Mouse (Mus musculus) forebrain, embryonic 12.5 days (tissue): ENCODE results near the gene Nhsl1. TPM values are rescaled to one million over a fixed set of nuclear protein-coding genes. Genes with fewer than 3 reads are reported as not detected.
A peak's percentile ranks its signal among the peaks of the same experiment; 100 is the strongest.
"Not testable (repeated sequence)": the region's sequence is repeated elsewhere in the genome, so short reads cannot be mapped to it uniquely, and the experiment has no call there.

Experiments used
- ATAC-seq: fragments of 200-750 bp; cut with Nextera tagmentation; 2 replicates; pipeline ENCODE4 v1.8.0; 2017; ENCODE audit warnings: moderate TSS enrichment; ENCODE audit not compliant: low FRiP score
- H3K27ac ChIP-seq: fragments of 300-500 bp; sonication (generic); 2 replicates; pipeline ENCODE4 v1.5.1; 2016; ENCODE audit warnings: mild to moderate bottlenecking
- H3K27me3 ChIP-seq: fragments of 300-500 bp; sonication (generic); 2 replicates; pipeline ENCODE4 v1.6.1; 2016; ENCODE audit warnings: mild to moderate bottlenecking
- H3K36me3 ChIP-seq: fragments of 300-500 bp; sonication (generic); replicated peaks from 2 replicates; pipeline ENCODE4 v1.6.1; 2016; ENCODE audit warnings: mild to moderate bottlenecking
- H3K4me1 ChIP-seq: fragments of 300-500 bp; sonication (generic); 2 replicates; pipeline ENCODE4 v1.6.1; 2016
- H3K4me2 ChIP-seq: fragments of 300-500 bp; sonication (generic); 2 replicates; pipeline ENCODE4 v1.6.1; 2016; ENCODE audit warnings: mild to moderate bottlenecking, moderate library complexity
- H3K4me3 ChIP-seq: fragments of 300-500 bp; sonication (generic); replicated peaks from 2 replicates; pipeline ENCODE4 v1.5.1; 2016; ENCODE audit warnings: mild to moderate bottlenecking
- H3K9ac ChIP-seq: fragments of 300-500 bp; sonication (generic); 2 replicates; pipeline ENCODE4 v1.6.1; 2016; ENCODE audit warnings: mild to moderate bottlenecking
- H3K9me3 ChIP-seq: fragments of 300-500 bp; sonication (generic); 2 replicates; pipeline ENCODE4 v1.6.1; 2016
- WGBS: fragments of 180-500 bp; shearing (Covaris S2); methylation state at CpG from one replicate; pipeline ENCODE4 v1.1.7; 2016; 5-methylcytosine and 5-hydroxymethylcytosine counted together
- polyA plus RNA-seq: library from polyadenylated mRNA; unstranded; fragments of >200 nt; fragmentation: Nextera tagmentation; extraction: Ambion mirVana; gene quantifications from 2 replicates; pipeline ENCODE4 v1.2.1, GENCODE M21; 2016

Nhsl1 gene
- polyA plus RNA-seq, 1 experiment from 2014 or later, result 17.2 TPM

DNA sequence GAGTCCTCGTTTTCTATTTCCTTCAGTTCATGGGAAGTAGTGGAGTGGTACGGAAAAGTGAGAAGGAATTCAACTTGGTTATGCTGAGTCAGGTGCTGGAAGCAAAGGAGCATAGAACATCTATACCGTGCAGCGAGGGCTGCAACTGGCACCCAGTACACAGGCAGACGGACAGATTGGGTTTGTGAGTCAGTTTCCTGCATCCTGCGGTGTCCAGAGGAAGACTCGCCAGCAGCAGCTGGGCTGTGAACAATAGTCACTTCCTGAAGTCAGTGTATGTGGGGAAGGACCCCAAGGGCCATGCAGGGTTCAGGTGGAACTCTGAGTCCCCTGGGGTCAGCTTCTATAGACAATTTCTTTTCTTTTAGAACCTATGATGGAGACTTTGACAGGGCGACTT, 111.4 kb downstream of the Nhsl1 start:
- Histone ChIP-seq H3K36me3 (peaks cover 24% of the 10 kb centered on the region), H3K4me2 (no peak overlapping the region), H3K9me3 (0 out of 2 replicates have a peak, but pooled peaks cover 15% of the 10 kb centered on the region), H3K27me3 (no peaks in the 10 kb centered on the region), H3K27ac (no peak overlapping the region), H3K9ac (no peak overlapping the region), H3K4me1 (peaks cover 8% of the 10 kb centered on the region), H3K4me3 (no peak overlapping the region)
- peak; percentile 23; the same call in 1 of the 2 replicates for ATAC-seq
- WGBS, result 73% methylated on average over 8 of the region's 8 CpGs

DNA sequence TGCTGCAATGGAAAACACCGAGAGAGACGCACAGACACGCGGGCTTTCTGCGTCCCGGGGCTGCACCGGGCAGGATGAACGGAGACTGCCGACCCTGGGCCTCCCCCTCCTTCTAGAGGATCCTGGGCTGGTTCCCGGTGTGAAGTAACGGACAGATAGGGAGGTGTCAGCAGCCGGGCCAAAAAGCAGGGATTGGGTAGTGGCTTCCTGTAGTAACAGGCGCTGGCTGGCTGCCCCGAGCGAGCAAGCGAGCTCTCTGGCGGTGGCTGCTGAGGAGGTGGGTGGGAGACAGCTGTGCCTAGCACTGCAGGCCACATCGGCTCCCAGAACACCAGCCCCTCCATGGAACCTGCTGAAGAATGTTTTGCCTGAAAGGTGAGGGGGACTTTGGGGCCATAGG, 112.2 kb downstream of the Nhsl1 start:
- H3K27me3 ChIP-seq, result no peaks in the 10 kb centered on the region
- H3K36me3 ChIP-seq, result peaks cover 24% of the 10 kb centered on the region
- WGBS, result 5% methylated on average over 18 of the region's 18 CpGs
- H3K4me1 ChIP-seq, result peaks cover 12% of the 10 kb centered on the region
- H3K4me2 ChIP-seq, result peak overlapping the region; percentile 56
- H3K9me3 ChIP-seq, result 0 out of 2 replicates have a peak, but pooled peaks cover 15% of the 10 kb centered on the region
- H3K9ac ChIP-seq, result peak overlapping the region; percentile 53
- peak overlapping the region; percentile 30 for H3K4me3 ChIP-seq
- ATAC-seq, result peak; percentile 69; the same call in 1 of the 2 replicates
- peak overlapping the region; percentile 46; the same call in 1 of the 2 replicates for H3K27ac ChIP-seq

DNA sequence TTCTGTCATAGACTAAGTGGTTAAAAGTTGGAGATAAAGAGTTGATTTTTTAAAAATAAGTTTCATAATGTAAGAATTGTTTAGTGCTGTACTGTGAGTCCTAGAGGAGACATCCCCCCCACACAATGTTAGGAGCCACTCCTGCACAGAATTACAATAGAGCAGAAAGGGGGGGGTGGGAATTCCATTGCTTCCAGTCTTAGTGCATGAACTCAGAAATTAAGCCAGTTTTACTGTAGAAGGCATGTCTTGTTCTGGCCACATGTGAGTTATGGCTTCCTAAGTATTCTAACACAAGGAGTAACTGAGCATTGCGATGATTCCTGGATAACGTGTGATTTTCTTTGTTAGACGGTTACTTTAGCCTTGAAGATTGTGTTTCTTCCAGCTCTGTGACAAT, 112.8 kb downstream of the Nhsl1 start:
- Histone ChIP-seq H3K4me1 (peaks cover 17% of the 10 kb centered on the region), H3K9ac (no peak overlapping the region), H3K27me3 (no peaks in the 10 kb centered on the region), H3K4me3 (no peak overlapping the region), H3K27ac (no peak overlapping the region), H3K36me3 (peaks cover 19% of the 10 kb centered on the region), H3K4me2 (no peak overlapping the region), H3K9me3 (0 out of 2 replicates have a peak, but pooled peaks cover 13% of the 10 kb centered on the region)
- 88% methylated on average over 3 of the region's 3 CpGs for WGBS
- no peak for ATAC-seq

DNA sequence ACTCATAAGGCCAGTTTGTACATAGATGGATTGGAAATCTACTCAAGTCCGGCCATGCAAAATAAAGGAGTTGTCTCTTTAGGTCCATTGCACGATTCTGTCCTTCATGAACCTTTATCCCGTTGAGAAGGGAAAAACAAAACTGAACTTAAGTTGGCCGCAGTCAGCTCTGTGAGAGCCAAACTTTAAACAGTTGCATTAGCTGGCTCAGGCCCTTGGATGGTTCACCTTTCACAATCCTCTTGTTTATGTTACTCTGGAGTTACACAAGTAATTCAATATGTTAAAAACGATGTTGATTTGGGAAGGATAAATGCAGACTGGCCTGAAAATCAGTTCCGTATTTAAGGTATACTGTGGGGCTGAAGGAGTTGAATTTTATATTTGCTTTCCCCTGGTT, 116.7 kb downstream of the Nhsl1 start:
- no peaks in the 10 kb centered on the region for H3K9me3 ChIP-seq
- H3K36me3 ChIP-seq, result no peaks in the 10 kb centered on the region
- peaks cover 23% of the 10 kb centered on the region for H3K4me1 ChIP-seq
- WGBS, result 75% methylated on average over 6 of the region's 6 CpGs
- no peak overlapping the region for H3K4me3 ChIP-seq
- no peaks in the 10 kb centered on the region for H3K27me3 ChIP-seq
- no peak overlapping the region for H3K27ac ChIP-seq
- H3K9ac ChIP-seq, result no peak overlapping the region
- ATAC-seq, result no peak
- H3K4me2 ChIP-seq, result no peak overlapping the region

DNA sequence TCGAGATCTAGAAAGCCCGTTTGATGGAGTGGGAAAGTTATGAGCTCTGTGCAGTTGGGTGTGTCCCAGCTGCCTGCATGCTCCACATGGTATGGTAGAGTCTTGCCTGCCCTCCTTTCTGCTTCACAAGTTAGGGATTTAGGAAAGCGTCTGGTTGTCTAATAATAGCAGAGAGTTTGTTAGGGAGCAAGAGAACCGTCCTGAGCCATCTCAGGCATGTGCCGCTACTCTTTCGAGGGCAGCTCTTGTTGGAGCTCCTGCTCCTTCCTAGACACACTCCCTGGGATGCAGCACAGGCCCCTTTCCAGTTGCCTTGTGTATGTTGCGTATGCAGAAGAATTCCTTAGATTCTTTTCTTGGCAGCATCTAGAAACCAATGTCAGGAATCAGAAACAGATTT, 117.2 kb downstream of the Nhsl1 start:
- Histone ChIP-seq H3K27me3 (no peaks in the 10 kb centered on the region), H3K27ac (no peak overlapping the region), H3K9me3 (no peaks in the 10 kb centered on the region), H3K36me3 (no peaks in the 10 kb centered on the region), H3K4me3 (no peak overlapping the region), H3K4me1 (peaks cover 19% of the 10 kb centered on the region), H3K9ac (no peak overlapping the region), H3K4me2 (no peak overlapping the region)
- ATAC-seq, result no peak
- WGBS, result 55% methylated on average over 7 of the region's 7 CpGs

DNA sequence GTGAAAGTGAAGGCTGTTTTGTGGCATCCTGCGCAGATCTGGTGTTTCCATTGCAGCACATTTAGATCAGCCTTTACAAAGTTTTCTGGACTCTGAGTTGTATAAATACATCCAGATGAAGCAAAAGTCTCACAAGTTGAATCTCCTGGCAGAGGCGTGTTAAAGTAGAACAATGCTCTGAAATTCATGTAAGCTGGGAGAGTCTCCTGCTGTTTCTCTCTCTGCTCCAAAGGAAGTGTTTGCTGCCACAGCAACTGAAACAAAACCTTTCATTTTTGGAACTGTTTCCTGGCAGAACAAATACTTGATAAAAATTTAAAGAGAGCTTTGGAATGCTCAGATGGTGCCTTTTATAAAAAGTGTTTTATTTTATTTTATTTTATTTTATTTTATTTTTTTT, 118.8 kb downstream of the Nhsl1 start:
- Histone ChIP-seq H3K4me3 (no peak overlapping the region), H3K4me2 (no peak overlapping the region), H3K27ac (no peak overlapping the region), H3K9me3 (no peaks in the 10 kb centered on the region), H3K36me3 (no peaks in the 10 kb centered on the region), H3K9ac (no peak overlapping the region), H3K4me1 (peaks cover 16% of the 10 kb centered on the region), H3K27me3 (no peaks in the 10 kb centered on the region)
- ATAC-seq, result no peak
- WGBS, result 56% methylated on average over 2 of the region's 2 CpGs

DNA sequence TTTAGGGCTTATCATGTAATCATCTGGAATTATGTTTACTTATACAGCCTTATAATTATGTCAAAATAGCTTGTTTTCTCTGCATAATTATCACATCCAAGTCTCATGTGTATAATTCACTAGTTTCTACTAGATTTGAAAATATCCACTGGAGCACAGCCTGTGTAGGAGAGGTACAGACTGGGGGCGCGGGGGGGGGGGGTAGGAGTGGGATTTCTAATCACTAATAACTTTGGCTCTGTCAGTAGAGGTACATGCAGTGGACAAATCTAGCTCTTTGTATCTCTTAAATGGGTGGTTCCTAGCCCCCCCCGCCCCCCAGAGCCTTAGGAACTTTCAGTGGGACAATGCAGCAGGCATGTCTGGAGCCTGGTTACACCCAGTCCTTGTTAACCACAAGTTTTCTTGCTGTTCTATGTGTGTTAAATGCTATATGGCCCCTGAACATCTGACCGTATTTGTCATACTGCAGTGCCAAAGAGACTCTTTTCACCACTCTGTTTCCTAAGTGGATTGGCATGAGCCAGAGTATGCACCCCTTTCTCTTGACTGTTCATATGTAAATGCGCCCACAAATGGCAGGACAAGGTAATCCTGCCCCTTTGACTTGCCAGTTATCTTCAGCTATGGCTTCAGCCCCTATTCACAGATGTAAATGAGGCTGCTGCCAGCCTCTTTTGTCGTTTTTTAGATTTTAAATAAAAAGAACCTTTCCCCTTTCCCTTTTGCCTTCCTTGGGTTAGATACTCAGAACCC, 127.0 kb downstream of the Nhsl1 start:
- peak; percentile 75 for ATAC-seq
- peak overlapping the region; percentile 69 for H3K27ac ChIP-seq
- no peak overlapping the region for H3K9ac ChIP-seq
- no peaks in the 10 kb centered on the region for H3K9me3 ChIP-seq
- H3K27me3 ChIP-seq, result no peaks in the 10 kb centered on the region
- peak overlapping the region; percentile 29; the same call in 1 of the 2 replicates for H3K4me2 ChIP-seq
- peaks cover 20% of the 10 kb centered on the region for H3K4me1 ChIP-seq
- no peak overlapping the region for H3K4me3 ChIP-seq
- WGBS, result 20% methylated on average over 6 of the region's 6 CpGs
- H3K36me3 ChIP-seq, result no peaks in the 10 kb centered on the region

DNA sequence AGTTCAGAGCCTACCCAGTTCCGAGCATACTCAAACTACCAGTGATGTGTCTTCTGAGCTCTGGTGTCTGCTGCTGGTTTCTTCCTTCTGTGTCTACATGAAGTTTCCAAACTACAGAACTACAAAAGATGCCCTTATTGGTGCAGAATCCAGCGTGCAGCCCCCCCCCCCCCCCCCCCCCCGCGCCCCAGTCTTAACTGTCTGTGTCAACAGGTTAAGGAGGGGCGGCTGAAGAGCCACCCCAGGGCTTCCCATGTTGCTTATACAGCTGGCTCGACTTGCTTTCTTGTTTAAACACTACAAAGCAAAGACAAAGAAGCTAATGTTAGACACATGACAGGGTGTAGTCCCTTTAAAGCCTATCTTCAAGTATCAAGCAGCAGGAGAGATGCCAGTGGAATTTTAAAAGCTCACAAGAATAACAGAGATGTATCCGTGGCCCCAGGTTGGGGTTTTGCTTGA, 127.6 kb downstream of the Nhsl1 start:
- H3K36me3 ChIP-seq, result no peaks in the 10 kb centered on the region
- WGBS, result 3% methylated on average over 5 of the region's 7 CpGs
- peak; percentile 7; the same call in 1 of the 2 replicates for ATAC-seq
- H3K27ac ChIP-seq, result peak overlapping the region; percentile 69
- H3K4me3 ChIP-seq, result no peak overlapping the region
- no peaks in the 10 kb centered on the region for H3K27me3 ChIP-seq
- H3K4me1 ChIP-seq, result peaks cover 20% of the 10 kb centered on the region
- peak overlapping the region; percentile 29; the same call in 1 of the 2 replicates for H3K4me2 ChIP-seq
- no peaks in the 10 kb centered on the region for H3K9me3 ChIP-seq
- H3K9ac ChIP-seq, result no peak overlapping the region

DNA sequence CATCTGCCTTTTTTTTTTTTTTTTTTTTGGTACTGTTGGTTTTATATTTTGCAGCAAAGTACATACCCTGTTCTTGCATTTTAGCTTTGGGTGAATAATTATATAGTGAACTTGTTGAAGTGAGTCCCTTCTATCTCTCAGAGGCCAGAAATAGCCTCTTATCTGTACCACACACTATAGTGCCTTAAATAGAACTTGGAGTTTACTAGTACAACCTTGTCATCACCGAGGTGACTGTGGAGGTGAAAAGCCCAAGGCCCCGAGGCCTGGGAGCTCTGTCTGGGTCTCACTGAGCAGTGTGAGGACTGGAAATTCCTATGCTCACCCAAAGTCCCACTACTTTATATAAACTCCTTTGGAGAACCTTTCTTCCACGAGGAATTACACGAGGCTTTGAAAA, 128.5 kb downstream of the Nhsl1 start:
- Histone ChIP-seq H3K9ac (no peak overlapping the region), H3K27ac (no peak overlapping the region), H3K27me3 (no peaks in the 10 kb centered on the region), H3K9me3 (no peaks in the 10 kb centered on the region), H3K4me2 (no peak overlapping the region), H3K4me3 (no peak overlapping the region), H3K36me3 (no peaks in the 10 kb centered on the region), H3K4me1 (peaks cover 20% of the 10 kb centered on the region)
- WGBS, result 61% methylated on average over 4 of the region's 4 CpGs
- no peak for ATAC-seq

DNA sequence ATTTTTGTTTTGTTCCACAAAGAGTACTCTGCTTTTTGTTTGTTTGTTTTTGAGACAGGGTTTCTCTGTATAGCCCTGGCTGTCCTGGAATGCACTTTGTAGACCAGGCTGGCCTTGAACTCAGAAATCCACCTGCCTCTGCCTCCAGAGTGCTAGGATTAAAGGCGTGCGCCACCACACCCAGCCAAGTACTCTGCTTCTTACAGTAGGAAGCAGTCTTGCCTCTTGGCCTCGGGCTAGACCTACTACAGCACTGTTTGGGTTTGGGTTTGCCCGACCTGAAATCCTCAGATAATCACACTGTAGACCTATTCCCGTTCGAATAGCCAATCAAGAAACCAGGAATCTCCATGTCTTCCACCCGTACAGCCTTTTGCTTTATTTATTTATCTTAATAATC, 130.1 kb downstream of the Nhsl1 start:
- not testable (repeated sequence) for H3K9ac ChIP-seq, H3K9me3 ChIP-seq, ATAC-seq, H3K4me2 ChIP-seq, H3K27ac ChIP-seq, H3K27me3 ChIP-seq, H3K4me3 ChIP-seq, H3K36me3 ChIP-seq
- H3K4me1 ChIP-seq, result peaks cover 22% of the 10 kb centered on the region
- 91% methylated on average over 7 of the region's 7 CpGs for WGBS

DNA sequence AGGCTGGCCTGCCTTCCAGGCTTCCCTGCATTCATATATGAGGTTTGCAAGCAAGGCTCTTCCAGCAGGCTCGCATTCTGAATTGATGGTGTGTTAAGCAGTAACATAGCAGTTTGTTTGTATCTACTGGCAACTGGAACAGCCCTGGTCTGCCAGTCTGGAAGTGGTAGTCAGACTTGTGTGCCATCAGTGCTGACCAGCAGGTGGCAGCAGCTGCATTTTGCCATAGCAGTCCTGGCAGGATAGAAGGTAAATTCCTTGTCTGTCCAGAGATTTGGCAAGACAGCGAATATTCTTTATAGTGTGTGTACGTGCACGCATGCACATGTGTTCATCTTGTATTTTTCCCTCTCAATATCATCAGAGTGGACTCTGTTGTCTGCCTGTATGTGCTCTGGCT, 134.6 kb downstream of the Nhsl1 start:
- Histone ChIP-seq H3K4me3 (no peak overlapping the region), H3K4me2 (no peak overlapping the region), H3K27me3 (no peaks in the 10 kb centered on the region), H3K9me3 (no peaks in the 10 kb centered on the region), H3K27ac (no peak overlapping the region), H3K36me3 (no peaks in the 10 kb centered on the region), H3K9ac (no peak overlapping the region), H3K4me1 (peaks cover 19% of the 10 kb centered on the region)
- 43% methylated on average over 4 of the region's 4 CpGs for WGBS
- ATAC-seq, result peak; percentile 66; the same call in 1 of the 2 replicates

DNA sequence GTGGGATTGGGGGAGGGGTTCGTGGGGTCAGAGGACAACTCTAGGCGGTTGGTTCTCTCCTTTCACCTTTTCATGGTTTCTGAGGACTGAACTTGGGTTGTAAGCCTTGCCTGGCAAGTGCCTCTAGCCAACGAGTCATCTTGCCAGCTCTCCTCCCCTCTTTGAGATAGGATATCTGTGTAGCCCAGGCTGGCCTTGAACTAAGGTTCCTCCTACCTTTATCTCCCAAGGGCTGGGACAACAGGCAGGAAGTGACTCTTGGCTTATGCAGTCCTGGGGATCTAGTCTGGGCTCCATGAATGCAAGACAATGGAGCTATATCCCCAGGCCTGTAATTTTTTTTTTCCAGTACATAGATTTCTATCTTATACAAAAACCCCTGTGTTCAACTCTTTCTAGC, 135.4 kb downstream of the Nhsl1 start:
- no peaks in the 10 kb centered on the region for H3K36me3 ChIP-seq
- H3K4me1 ChIP-seq, result peaks cover 27% of the 10 kb centered on the region
- H3K4me3 ChIP-seq, result no peak overlapping the region
- no peak overlapping the region for H3K27ac ChIP-seq
- no peak overlapping the region for H3K9ac ChIP-seq
- no peak overlapping the region for H3K4me2 ChIP-seq
- H3K9me3 ChIP-seq, result no peaks in the 10 kb centered on the region
- WGBS, result 69% methylated on average over 3 of the region's 3 CpGs
- ATAC-seq, result no peak
- no peaks in the 10 kb centered on the region for H3K27me3 ChIP-seq
